Mouse (Mus musculus) midbrain, embryonic 16.5 days (tissue): ENCODE data around the gene Anpep. TPM values are rescaled to one million over a fixed set of nuclear protein-coding genes. Genes with fewer than 3 reads are reported as not detected.

Experiments
- ATAC-seq: fragments of 200-750 bp; cut with Nextera tagmentation; 2 replicates; pipeline ENCODE4 v1.8.0; 2017; ENCODE audit warnings: moderate TSS enrichment
- H3K27ac ChIP-seq: fragments of 300-500 bp; sonication (generic); 2 replicates; pipeline ENCODE4 v1.5.1; 2014; ENCODE audit warnings: mild to moderate bottlenecking, low read length, mixed read lengths
- H3K27me3 ChIP-seq: fragments of 300-500 bp; sonication (generic); 2 replicates; pipeline ENCODE4 v1.6.1; 2014; ENCODE audit warnings: low read depth, low read length, mixed read lengths; ENCODE audit not compliant: control insufficient read depth, insufficient read depth
- H3K36me3 ChIP-seq: fragments of 300-500 bp; sonication (generic); 2 replicates; pipeline ENCODE4 v1.6.1; 2014; ENCODE audit warnings: mild to moderate bottlenecking, low read length, moderate library complexity, mixed read lengths; ENCODE audit not compliant: control insufficient read depth, insufficient read depth
- H3K4me1 ChIP-seq: fragments of 300-500 bp; sonication (generic); 2 replicates; pipeline ENCODE4 v1.6.1; 2014; ENCODE audit warnings: mild to moderate bottlenecking, low read length, mixed read lengths; ENCODE audit not compliant: control insufficient read depth, insufficient read depth
- H3K4me2 ChIP-seq: fragments of 300-500 bp; sonication (generic); 2 replicates; pipeline ENCODE4 v1.6.1; 2014; ENCODE audit warnings: mild to moderate bottlenecking, low read length, mixed read lengths
- H3K4me3 ChIP-seq: fragments of 300-500 bp; sonication (generic); 2 replicates; pipeline ENCODE4 v1.5.1; 2014; ENCODE audit warnings: low read depth, mild to moderate bottlenecking, low read length, moderate library complexity, mixed read lengths
- H3K9ac ChIP-seq: fragments of 300-500 bp; sonication (generic); 2 replicates; pipeline ENCODE4 v1.6.1; 2014; ENCODE audit warnings: low read depth, low read length, mixed read lengths
- H3K9me3 ChIP-seq: fragments of 300-500 bp; sonication (generic); replicated peaks from 2 replicates; pipeline ENCODE4 v1.6.1; 2014; ENCODE audit warnings: mild to moderate bottlenecking, low read length, mixed read lengths; ENCODE audit not compliant: control insufficient read depth, poor library complexity, severe bottlenecking
- WGBS: fragments of 180-500 bp; shearing (Covaris S2); extraction: QIAGEN DNeasy Blood & Tissue Kit; methylation state at CpG from one replicate; pipeline ENCODE4 v1.1.7; 2014; 5-methylcytosine and 5-hydroxymethylcytosine counted together
- polyA plus RNA-seq: library from polyadenylated mRNA; unstranded; fragments of >200 nt; fragmentation: Nextera tagmentation; extraction: Ambion mirVana; gene quantifications from 2 replicates; pipeline ENCODE4 v1.2.1, GENCODE M21; 2015

The Anpep gene
- polyA plus RNA-seq, 1 experiment from 2014 or later = 3.2 TPM

GRCm38 (mm10) chr7:79847456-79848451 is 13.1 kb downstream of the Anpep start:
- no peak overlapping the region for H3K9ac ChIP-seq
- WGBS = 10% methylated on average over 51 of the region's 53 CpGs

GRCm38 (mm10) chr7:79846342-79846741 is 14.5 kb downstream of the Anpep start:
- no peak overlapping the region for H3K4me3 ChIP-seq
- no peak overlapping the region for H3K4me2 ChIP-seq
- no peak for ATAC-seq
- no peak overlapping the region for H3K27ac ChIP-seq
- H3K4me1 ChIP-seq = no peaks in the 10 kb centered on the region
- H3K9me3 ChIP-seq = no peaks in the 10 kb centered on the region
- H3K36me3 ChIP-seq = no peaks in the 10 kb centered on the region
- no peak overlapping the region for H3K9ac ChIP-seq
- peaks cover 7% of the 10 kb centered on the region; the same call in 1 of the 2 replicates for H3K27me3 ChIP-seq
- 77% methylated on average over 2 of the region's 2 CpGs for WGBS

More at GRCm38 (mm10) chr7:79847456-79848451, 13.1 kb downstream of the Anpep start:
- peaks cover 7% of the 10 kb centered on the region; the same call in 1 of the 2 replicates for H3K27me3 ChIP-seq
- H3K36me3 ChIP-seq = no peaks in the 10 kb centered on the region
- H3K4me2 ChIP-seq = peak overlapping the region; percentile 45
- ATAC-seq = no peak
- H3K9me3 ChIP-seq = no peaks in the 10 kb centered on the region
- no peaks in the 10 kb centered on the region for H3K4me1 ChIP-seq
- H3K4me3 ChIP-seq = peak overlapping the region; percentile 26
- H3K27ac ChIP-seq = no peak overlapping the region

- Histone ChIP-seq H3K9me3 (no peaks in the 10 kb centered on the region), H3K4me1 (no peaks in the 10 kb centered on the region), H3K4me2 (no peak overlapping the region), H3K27ac (no peak overlapping the region), H3K4me3 (no peak overlapping the region), H3K36me3 (no peaks in the 10 kb centered on the region), H3K9ac (no peak overlapping the region), H3K27me3 (peaks cover 7% of the 10 kb centered on the region; the same call in 1 of the 2 replicates)
- no peak for ATAC-seq
- 76% methylated on average over 8 of the region's 8 CpGs for WGBS
Observed at GRCm38 (mm10) chr7:79844090-79844802, 16.6 kb downstream of the Anpep start.

GRCm38 (mm10) chr7:79842163-79842562 is 18.7 kb downstream of the Anpep start:
- no peak for ATAC-seq
- H3K27ac ChIP-seq = no peak overlapping the region

GRCm38 (mm10) chr7:79837247-79837646 is 23.6 kb downstream of the Anpep start:
- no peak for ATAC-seq
- Histone ChIP-seq H3K4me1 (no peaks in the 10 kb centered on the region), H3K27me3 (no peaks in the 10 kb centered on the region), H3K27ac (no peak overlapping the region), H3K9me3 (no peaks in the 10 kb centered on the region), H3K4me2 (no peak overlapping the region), H3K4me3 (no peak overlapping the region), H3K9ac (no peak overlapping the region), H3K36me3 (no peaks in the 10 kb centered on the region)
- WGBS = 75% methylated on average over 2 of the region's 2 CpGs

More at GRCm38 (mm10) chr7:79842163-79842562, 18.7 kb downstream of the Anpep start:
- Histone ChIP-seq H3K4me3 (no peak overlapping the region), H3K9me3 (no peaks in the 10 kb centered on the region), H3K36me3 (no peaks in the 10 kb centered on the region), H3K4me1 (no peaks in the 10 kb centered on the region), H3K9ac (no peak overlapping the region), H3K27me3 (peaks cover 4% of the 10 kb centered on the region; the same call in 1 of the 2 replicates), H3K4me2 (no peak overlapping the region)
- WGBS = 62% methylated on average over 7 of the region's 7 CpGs

GRCm38 (mm10) chr7:79835196-79835595 is 25.7 kb downstream of the Anpep start:
- Histone ChIP-seq H3K4me3 (no peak overlapping the region), H3K9ac (no peak overlapping the region), H3K27ac (no peak overlapping the region), H3K4me2 (no peak overlapping the region), H3K27me3 (no peaks in the 10 kb centered on the region), H3K9me3 (no peaks in the 10 kb centered on the region), H3K4me1 (no peaks in the 10 kb centered on the region), H3K36me3 (no peaks in the 10 kb centered on the region)
- no peak for ATAC-seq
- WGBS = 94% methylated on average over 6 of the region's 6 CpGs

- Histone ChIP-seq H3K4me3 (no peak overlapping the region), H3K27me3 (no peaks in the 10 kb centered on the region), H3K36me3 (no peaks in the 10 kb centered on the region), H3K27ac (no peak overlapping the region), H3K4me2 (no peak overlapping the region), H3K9me3 (no peaks in the 10 kb centered on the region), H3K9ac (no peak overlapping the region), H3K4me1 (no peaks in the 10 kb centered on the region)
- ATAC-seq = no peak
Observed at GRCm38 (mm10) chr7:79832980-79833379, 27.9 kb downstream of the Anpep start.

- no peak overlapping the region for H3K9ac ChIP-seq
- no peaks in the 10 kb centered on the region for H3K9me3 ChIP-seq
- H3K27me3 ChIP-seq = no peaks in the 10 kb centered on the region
- WGBS = 80% methylated on average over 6 of the region's 6 CpGs
- no peak overlapping the region for H3K4me3 ChIP-seq
- H3K27ac ChIP-seq = no peak overlapping the region
- no peaks in the 10 kb centered on the region for H3K4me1 ChIP-seq
- ATAC-seq = no peak
- no peaks in the 10 kb centered on the region for H3K36me3 ChIP-seq
- no peak overlapping the region for H3K4me2 ChIP-seq
Observed at GRCm38 (mm10) chr7:79831585-79831984, 29.3 kb downstream of the Anpep start.

GRCm38 (mm10) chr7:79831145-79831544 is 29.7 kb downstream of the Anpep start:
- H3K9me3 ChIP-seq = no peaks in the 10 kb centered on the region
- 78% methylated on average over 6 of the region's 6 CpGs for WGBS
- no peak for ATAC-seq

More at GRCm38 (mm10) chr7:79831145-79831544, 29.7 kb downstream of the Anpep start:
- Histone ChIP-seq H3K4me1 (no peaks in the 10 kb centered on the region), H3K36me3 (no peaks in the 10 kb centered on the region), H3K27ac (no peak overlapping the region), H3K27me3 (no peaks in the 10 kb centered on the region), H3K9ac (no peak overlapping the region), H3K4me3 (no peak overlapping the region), H3K4me2 (no peak overlapping the region)
